Mouse (Mus musculus) heart, postnatal 0 days (tissue): ENCODE measurements around the gene Trib3.

Source experiments
- CTCF ChIP-seq: IDR thresholded peaks from 2 replicates; pipeline ENCODE4 v1.5.1; 2016; ENCODE audit warnings: antibody characterized with exemption, control low read depth, low read depth
- EP300 ChIP-seq: IDR thresholded peaks from 2 replicates; pipeline ENCODE4 v1.6.1; 2016; ENCODE audit warnings: antibody characterized with exemption, low read depth

GRCm38 (mm10) chr2:152344909-152345308, 1.1 kb upstream of the Trib3 start:
- no peak for TF ChIP-seq CTCF
- TF ChIP-seq EP300 = no peak
